Mouse (Mus musculus) heart, adult 9 months (tissue): ENCODE results near the gene Syt7.

Experiments used
- DNase-seq, 2 experiments: peaks; one replicate each; pipeline ENCODE4 v3.0.0; 2022; ENCODE audit warnings: low spot score in 2 of 2

Syt7 gene

DNA sequence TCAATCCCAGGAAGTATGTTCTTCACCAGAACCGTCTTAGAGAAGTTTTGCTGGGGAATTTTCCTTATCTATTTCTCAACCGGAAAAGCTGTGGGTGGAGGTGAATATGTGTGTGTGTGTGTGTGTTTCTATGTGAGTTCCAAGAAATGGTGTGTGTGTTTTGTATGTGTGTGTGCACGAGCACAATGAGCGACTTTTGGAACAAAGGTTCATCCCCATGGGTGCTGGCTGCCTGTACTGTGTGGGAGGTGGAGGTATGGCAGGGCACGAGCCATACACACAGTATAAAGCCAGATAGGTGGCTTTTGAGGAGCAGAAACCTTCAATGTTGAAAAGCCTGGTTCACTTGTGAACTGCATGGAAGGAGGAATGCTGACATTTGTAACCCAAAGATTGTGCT, 1.2 kb upstream of the Syt7 start:
- DNase-seq = no peak

DNA sequence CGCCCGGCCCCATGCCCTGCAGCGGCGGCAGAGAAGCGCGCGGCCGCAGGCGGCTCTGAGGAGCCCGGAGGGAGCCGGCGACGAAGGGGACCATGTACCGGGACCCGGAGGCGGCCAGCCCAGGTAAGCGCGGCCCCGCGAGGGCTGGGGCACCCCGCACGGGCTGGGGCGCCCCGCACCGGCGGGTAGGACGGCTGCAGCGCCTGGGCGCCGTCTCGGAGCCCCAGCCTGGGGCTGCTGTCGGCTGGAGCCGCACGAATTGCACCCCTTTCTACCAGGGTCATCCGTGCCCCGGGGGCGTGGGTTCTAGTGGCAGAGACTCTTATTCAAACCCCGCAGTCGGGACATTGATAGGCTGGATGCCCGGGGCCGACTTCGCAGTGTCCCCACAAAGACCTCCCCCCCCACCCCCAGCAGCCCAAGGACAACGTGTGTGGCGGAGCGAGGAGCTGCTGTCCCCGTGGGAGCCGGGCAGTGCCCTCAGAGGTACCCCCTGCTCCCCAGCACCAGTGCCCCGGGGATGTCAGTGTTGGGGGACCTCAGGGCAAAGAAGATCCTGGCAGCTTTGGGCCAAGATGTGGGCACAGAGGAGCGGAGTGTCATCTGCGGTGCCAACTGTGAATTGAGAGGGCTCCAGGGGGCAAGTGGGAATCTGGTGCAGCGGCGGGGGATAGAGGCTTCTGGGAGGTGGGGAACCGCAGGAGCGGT, 655 bp downstream of the Syt7 start:
- peak in 1 of 2 experiments; percentile 28 for DNase-seq

DNA sequence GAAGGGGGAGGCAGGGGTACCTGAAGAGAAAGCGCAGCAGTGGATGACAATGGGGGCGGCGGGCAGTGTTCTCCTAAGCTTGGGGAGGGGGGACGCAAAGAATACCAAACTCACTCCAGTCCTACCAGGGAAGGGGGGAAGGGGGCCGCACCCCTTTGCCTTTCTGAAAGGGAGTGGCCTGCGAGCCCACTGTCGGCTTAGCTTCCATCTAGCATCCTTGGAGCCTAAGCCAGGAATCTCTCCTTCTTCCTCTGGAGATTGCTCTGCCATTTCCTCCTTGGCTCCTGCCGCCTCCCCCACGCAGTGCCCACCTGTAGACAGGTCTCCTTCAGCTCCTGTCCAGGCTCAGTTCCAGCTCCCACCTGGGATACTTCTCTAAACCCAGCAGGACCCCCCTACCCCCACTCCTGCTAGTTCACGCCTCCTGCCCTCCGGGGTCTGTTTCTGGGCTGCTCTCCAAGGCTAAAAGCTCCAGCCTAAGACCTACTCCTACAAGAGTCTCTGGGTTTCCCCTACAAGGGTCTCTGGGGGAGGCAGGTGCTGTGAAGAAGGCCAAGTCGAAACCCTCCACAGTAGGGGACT, 1.3 kb downstream of the Syt7 start:
- no peak for DNase-seq

DNA sequence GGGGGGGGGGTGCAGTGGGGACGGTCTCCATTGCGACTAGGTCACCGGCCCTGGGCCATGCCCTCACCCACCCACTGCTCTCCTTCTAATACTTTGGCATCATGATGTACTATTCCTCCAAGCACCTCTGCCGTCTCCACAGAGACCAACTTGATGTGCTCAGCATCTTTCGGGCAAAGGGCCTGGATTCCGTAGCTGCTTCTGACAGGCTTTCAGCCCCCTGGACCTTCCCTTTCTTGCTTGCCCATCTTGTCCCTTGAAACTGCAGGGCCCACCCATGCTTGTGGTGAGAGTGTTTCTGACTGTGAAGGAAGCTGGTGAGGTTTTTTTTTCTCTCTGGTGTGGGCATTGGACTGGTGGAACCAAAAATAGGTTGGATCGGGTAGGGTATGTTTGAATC, 2.1 kb downstream of the Syt7 start:
- no peak for DNase-seq

DNA sequence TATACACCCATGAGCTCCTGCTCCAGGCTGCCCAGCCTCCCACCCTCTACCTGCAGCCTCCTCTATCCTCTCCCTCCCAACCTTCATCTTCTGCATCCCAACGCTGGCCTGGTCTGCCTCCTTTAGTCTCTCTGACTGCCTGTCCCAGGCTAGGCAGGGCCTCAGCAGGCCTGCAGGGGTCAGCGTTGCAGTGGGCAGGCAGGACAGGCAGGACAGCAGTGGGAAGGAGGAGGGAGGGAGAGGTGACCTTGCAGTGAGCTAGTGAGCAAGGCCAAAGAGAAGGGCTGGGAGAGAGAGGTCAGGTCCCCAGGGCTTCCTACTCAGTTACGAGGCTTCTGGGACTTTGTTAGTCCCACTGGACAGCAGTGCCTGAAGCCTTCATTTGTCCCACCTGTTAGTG, 3.1 kb downstream of the Syt7 start:
- peak; percentile 43 to 50 for DNase-seq

DNA sequence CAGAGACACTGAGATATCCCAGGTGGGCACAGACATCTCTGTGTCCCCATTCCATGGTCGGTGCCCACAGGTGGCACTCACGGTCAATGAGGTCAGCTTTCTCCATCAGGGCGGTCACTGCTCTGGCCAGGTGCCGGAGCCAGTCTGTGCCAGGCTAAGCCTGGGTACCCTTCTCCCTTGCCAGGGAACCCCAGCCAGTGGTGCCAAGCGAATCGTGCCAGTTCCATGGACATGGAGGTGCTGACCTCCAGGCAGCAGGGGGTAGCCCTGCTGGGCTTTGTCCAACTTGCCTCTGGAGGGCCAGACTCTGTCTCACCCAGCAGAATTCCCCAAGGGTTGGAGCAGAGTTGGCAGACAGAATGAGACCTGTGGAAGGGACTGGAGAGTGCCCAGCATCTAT, 4.6 kb downstream of the Syt7 start:
- DNase-seq = peak; percentile 64 to 71

DNA sequence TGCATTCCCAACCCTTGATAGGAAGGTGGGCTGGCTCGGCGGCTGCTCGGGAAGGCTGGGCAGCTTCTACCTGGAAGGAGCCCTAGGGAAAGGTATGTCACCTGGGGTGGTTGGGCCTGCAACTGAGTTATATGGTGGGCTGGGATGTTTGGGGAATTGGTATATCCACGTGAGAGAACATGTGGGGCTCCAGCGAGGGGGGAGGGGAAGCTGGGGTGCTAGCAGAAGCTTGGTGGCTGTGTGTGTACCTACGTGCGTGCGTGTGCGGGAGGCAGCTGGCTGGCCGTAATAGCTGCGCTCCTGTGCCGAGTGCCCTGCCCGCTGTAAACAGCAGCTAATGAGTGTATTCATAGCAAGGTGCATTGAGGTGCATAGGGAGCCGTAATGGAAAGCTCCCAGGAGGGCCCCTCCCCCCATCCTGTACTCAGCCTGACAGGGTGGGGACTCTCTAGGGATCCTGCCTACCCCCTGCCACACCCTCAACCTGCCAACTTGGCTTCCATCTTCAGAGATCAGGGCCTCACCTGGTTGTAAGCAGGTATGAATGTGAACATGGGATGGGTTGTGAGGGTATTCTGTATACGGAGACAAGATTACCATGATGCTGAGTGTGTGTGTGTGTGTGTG, 5.1 kb downstream of the Syt7 start:
- DNase-seq = no peak

DNA sequence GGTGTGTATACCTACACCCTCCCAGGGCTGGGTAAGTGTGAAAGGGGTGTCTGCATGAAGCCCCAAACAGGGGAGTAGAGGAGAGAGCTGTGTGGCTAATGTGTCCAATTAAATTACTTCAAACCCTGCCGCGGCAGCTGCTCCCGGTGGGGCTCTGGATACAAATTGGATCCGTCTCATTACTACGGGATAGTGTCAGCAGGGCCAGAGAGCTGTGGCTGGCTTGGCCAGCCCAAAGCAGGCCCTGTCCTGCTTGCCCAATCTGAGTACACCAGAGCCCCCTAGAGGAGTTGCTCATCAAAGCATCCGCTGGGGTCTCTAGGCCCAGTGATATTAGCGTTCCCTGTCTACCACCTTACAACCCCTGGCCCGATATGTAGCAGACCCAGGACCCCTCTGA, 6.3 kb downstream of the Syt7 start:
- no peak for DNase-seq

DNA sequence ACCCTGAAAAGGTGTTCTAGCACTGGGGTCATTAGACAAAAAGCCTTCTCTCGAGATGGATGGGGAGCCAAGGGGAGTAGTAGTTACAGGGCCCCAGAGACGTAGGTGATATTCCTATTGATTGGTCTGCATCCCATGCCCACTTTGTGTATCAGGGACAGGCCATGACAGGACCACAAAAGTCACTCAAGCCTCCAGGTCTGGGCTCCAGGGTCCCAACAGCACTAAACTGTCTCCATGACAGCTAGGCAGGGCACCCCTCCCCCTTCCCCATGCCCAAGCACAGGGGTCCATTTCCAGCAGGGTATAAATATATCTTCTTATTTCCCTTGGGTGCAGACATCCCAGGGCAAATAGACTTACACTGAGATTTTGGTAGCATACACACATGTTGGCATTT, 8.1 kb downstream of the Syt7 start:
- DNase-seq = no peak

DNA sequence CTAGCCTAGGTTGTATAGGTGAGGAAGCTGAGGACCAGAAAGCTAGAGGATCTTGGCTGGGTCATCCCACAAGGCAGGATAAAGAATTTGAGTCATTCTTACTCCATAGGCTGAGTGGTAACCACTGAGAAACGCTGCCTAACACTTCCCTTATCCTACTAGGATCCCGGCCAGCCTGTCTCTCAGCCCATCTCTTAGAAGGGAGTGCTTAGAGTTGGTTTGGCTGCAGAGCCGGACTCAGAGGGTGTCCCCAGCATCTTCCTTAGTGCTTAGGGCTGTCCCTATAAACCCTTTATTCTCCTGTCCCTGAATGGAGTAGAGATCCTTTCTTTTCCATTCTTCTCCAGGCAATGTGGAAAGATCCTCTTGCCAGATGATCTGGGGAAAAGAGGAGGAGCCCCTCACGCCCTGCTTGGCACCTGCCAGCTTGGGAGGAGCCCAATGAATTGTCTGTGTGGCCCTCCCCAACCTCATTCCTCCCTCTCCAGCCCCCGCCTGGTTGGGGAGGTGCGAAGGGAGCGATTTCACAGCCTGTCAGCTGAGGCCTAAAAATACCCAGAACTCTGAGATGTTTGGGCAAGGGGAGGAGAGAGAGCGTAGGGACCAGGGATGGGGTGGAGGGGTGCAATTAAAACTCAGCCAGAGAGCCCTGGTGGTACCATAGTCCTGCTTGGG, 8.7 kb downstream of the Syt7 start:
- peak in 1 of 2 experiments; percentile 30 for DNase-seq

DNA sequence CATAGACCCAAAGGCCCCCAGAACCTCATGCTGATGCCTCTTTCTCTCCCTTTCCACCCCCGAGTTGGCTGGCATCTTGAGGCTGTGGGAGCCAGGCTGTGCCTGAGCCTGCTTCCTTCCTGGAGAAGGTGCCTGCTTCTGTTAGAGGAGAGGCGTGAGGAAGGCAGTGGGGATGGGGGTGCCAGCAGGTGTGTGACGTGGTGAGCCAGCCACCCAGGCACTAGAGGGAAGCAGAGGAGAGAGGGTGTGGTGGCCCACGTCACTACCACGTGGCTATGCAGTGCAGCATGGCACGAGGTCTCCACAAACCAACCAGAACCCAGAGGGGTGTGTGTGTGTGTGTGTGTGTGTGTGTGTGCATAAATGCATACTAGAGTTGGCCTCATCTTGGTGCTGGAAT, 9.4 kb downstream of the Syt7 start:
- DNase-seq = no peak

DNA sequence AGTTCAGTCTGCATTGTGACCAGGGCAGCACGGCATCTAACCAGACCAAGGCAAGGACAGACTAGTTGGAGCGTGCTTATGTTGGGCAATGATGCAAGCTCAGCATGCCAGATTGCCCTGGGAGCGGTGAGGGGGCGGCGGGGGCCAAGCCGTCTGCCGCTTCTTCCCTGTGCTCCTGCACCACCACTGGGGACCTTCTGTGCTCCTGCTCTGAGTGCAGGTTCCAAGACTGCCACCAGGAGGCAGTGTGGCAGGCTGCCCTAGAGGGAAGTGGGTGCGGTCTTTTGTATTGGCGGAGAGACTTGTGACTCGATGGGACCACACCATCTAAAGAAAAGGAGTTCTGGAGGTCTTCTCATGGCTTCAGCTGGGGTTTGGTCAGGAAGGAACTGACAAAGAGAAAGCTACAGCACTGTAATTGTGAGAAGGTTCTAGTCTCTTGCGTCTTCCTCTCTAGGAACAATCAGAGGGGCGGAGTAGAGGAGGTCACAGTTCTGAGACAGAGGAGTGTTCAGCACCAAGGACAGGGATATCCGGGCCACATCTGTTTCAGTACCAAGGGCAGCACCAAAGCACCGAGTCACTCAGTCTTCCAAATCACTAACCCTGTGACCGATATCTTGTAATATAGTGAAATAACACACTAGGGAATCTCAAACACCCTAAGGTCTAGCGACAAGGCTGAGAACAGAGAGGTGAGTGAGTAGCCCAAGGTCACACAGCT, 14.0 kb downstream of the Syt7 start:
- peak in 1 of 2 experiments; percentile 43 for DNase-seq

DNA sequence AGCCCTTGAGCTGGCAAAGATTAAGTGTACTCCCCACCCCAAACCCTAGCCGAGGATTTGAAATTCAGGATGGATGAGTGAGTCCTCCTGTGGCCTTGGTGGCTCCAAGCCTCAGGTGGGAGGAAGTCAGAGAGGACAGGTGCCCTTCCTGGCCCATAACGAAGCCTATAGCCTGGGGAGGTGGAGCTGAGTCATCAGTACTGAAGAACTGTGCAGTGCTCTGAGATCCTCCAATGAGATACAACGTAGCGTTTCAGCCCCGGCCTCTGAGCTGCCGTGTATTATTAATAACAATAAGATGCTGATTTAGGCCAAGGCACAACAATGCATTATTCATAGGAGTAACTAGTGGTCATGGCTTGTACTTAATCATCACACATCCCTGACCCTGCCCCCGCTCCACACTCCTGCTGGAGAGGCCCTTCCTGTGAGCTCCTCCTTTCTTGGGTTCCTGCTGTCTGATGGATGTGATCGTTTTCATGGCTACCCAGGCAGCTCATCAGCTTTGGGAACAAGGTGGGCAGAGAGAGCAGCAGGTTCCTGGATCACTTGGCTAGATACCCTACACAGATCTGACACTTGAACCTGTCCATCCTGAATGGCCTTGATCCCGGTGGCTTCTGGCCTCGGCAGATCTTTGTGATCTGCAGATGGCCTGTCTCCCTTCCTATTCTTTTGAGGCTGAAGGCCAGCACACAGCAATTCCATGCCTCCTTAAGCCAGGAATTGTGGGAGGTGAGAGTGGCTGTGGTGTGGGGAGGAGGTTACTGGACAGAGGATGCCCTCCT, 14.9 kb downstream of the Syt7 start:
- DNase-seq = no peak

DNA sequence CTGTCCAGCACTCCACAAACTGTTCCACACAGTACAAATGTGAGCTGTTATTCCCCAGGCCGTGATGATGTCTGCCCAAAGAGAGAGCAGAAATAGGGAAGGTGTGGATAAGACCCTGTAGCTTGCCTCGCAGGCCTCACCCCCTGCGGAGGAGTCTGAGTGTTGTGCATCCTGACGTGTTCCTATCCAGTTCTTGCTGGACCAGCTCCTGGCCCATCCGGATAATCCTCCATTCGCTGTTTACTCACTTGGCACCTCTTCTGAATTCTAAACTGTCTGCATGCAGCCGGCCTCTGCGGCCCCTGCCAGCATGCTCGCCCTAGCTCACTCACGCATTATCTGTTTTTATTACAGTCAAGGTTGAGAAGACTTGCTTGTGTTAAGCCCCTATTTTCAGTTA, 15.5 kb downstream of the Syt7 start:
- DNase-seq = no peak

DNA sequence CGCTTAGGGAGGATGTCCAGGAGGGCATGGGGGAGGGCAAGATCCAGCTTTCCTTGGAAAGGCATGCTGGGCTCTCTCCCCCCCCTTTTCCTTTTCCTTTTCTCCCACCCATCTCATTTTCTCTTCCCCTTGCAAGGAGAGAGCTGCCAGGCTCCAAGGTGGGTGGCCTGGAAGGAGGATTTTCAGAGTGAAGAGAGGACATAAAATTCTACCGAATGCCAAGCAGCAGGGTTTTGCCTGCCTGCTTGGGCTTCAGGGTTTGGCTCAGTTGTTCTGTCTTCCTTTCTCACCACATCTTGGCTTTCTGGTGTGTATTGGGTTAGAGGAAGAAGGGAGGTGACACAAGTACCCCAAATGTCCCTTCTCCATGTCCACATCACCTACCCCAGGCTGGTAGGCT, 16.0 kb downstream of the Syt7 start:
- no peak for DNase-seq

DNA sequence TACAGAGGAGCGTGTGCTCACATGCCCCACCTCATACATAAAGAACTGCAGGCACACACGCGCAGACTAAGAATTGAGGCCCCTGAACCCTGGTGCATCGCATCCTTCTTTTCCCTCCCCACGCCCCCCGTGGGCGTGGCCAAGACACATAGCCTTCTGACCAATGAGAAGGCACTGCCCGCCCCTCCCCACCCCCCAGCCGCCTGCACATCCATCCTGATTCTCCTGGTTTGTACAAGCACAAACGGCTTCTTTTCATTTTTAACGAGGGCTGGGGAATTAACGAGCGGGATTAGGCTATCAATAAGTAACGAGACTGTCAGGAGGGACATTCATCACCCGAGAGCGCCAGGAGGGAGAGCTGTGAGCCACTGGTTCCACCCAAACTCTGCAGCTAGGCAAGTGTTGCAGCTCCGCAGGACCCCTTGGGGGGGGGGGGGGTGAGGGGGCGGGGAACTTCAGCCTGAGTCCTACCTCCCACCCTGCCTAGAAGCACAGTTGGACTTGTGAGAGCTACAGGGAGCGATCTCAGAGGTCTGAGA, 24.9 kb downstream of the Syt7 start:
- DNase-seq = no peak

DNA sequence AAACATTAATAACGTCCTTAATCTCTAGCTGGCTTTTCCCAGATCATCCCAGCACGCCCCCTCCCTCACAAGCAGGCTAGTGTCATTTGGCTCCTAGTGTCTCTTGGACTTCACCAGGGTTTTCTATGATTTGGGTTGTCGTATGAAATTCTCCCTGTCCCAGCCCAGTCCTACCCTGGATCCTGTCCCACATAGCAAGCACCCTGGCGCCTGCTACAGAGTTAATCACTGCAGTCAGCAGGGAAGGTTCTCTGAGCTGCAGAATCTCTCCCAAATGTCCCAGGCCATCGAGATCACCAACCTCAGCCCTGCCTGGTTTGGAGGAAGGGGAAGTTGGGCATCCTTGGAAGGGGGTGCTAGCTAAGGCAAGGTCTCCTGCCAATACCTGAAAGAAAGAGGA, 26.6 kb downstream of the Syt7 start:
- DNase-seq = no peak

DNA sequence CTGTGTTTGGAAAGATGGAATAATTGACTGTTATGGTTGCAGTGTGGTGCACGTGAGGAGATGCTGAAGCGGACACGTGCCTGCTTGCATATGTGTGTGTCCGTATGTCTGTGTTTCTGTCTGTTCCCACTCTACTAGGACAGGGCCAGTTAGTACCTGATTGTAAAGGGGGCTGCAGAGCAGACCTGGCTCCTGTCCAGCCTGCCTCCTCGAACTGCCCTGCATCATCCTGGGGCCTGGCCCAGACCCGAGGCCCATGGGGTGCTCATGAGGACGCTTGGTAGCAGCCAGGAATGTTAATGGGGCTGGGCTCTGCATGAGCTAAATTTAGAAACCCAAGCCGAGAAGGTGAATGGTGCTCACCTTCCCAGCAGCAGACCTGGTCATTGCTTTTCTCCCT, 28.0 kb downstream of the Syt7 start:
- peak; percentile 59 to 76 for DNase-seq

DNA sequence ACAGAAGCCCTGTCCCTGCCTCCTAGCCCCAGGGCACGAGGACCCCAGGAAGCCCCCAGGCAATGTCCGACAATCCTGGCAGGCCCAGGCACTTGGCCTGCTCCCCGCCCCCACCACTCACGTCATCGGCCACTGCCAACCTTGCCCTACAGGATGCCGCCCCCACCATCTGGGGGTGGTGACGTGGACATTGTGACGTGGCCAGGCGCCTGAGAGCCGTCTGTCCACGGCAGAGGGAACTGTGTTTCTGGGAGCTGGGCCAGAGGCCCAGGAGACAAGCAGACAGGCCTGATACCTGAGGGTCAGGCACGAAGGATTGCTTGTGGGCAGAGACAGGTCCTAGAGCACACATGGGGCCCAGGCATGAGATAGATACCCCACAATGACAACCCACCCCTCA, 28.5 kb downstream of the Syt7 start:
- peak; percentile 72 to 81 for DNase-seq

DNA sequence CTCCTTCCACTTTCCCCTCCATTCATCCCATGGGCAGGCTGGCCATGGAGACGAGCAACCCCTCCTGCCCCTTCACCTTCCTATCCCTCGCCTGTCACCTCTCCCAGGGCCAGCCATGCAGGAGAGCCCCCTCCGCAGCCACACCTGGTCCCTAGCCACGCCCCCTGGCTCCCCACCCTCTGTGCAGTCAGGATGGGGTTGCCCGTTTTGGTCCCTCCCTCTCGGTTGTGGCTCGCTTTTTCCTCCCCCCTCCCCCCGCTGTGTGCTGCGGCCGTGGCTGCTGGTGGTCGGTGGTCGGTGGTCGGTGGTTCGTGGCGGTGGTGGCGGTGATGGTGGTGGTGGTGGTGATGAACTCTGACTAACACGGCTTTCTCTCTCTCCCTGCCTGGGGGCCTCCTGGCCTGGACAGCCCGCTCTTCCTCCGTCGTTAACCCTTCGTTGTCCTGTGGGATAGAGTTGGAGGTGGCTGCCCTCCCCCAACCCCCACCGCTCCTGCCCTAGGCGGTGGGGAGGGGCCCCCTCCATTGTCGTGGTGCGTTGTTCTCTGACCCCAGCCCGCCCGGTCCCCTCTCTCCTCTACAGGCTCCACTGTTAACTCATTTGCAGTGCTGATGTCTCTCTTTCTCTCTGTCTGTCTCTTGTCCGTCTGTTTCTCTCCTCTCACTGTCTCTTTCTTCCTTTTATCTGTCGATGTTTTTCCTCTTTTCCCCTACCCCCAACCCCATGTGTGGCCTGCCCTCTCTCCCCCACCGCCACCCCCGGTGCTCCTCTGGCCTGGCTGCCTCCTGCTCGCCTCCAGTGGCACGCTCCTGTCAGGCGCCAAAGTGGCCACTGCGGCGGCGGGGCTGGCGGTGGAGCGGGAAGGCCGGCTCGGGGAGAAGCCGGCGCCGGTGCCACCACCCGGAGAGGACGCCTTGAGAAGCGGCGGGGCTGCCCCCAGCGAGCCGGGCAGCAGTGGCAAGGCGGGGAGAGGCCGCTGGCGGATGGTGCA, 33.4 kb downstream of the Syt7 start:
- no peak for DNase-seq
